Mouse (Mus musculus) heart, embryonic 10.5 days (tissue): Measurements from ENCODE around the gene Socs5. TPM values are rescaled to one million over a fixed set of nuclear protein-coding genes. Genes with fewer than 3 reads are reported as not detected.

Source experiments
- DNase-seq: peaks from one replicate; pipeline ENCODE4 v3.0.0-alpha.2; 2017; ENCODE audit warnings: low spot score
- H3K27ac ChIP-seq: fragments of 300-500 bp; sonication (generic); 2 replicates; pipeline ENCODE4 v1.5.1; 2016; ENCODE audit warnings: mild to moderate bottlenecking
- H3K27me3 ChIP-seq: fragments of 300-500 bp; sonication (generic); 2 replicates; pipeline ENCODE4 v1.6.1; 2016; ENCODE audit warnings: mild to moderate bottlenecking; ENCODE audit not compliant: poor library complexity, insufficient read depth, severe bottlenecking
- H3K36me3 ChIP-seq: fragments of 300-500 bp; sonication (generic); 2 replicates; pipeline ENCODE4 v1.6.1; 2016; ENCODE audit warnings: mild to moderate bottlenecking, moderate library complexity
- H3K4me1 ChIP-seq: fragments of 300-500 bp; sonication (generic); 2 replicates; pipeline ENCODE4 v1.6.1; 2016; ENCODE audit warnings: mild to moderate bottlenecking
- H3K4me3 ChIP-seq: fragments of 300-500 bp; sonication (generic); 2 replicates; pipeline ENCODE4 v1.5.1; 2016; ENCODE audit warnings: mild to moderate bottlenecking, moderate library complexity
- H3K9me3 ChIP-seq: fragments of 300-500 bp; sonication (generic); 2 replicates; pipeline ENCODE4 v1.6.1; 2016; ENCODE audit warnings: mild to moderate bottlenecking, moderate library complexity
- WGBS: fragments of 180-500 bp; shearing (Covaris S2); methylation state at CpG from one replicate; pipeline ENCODE4 v1.1.7; 2016; 5-methylcytosine and 5-hydroxymethylcytosine counted together
- polyA plus RNA-seq: library from polyadenylated mRNA; unstranded; fragments of >200 nt; fragmentation: Nextera tagmentation; extraction: Ambion mirVana; gene quantifications from 2 replicates; pipeline ENCODE4 v1.2.1, GENCODE M21; 2016

Socs5 gene
- polyA plus RNA-seq, 1 experiment from 2014 or later, result 11.0 TPM

DNA sequence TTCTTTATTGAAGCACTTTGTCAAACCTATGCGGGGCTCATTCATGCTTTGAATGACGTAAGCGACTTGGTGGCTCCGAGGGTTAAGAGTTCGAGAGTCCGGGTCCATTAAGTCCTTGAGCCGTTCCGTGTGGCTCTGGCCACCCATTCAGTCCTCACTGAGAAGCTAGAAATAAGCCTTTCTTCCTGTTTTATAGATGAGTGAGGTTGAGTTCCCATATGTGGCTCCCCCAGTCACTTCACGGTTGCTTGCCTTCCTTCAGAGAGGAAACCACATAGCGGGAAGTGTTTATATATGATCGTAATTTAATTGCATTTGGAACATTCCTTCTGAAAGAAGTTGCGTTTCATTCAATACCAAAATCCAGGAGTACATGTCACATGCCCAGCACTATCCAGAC lies 42.3 kb downstream of the Socs5 start:
- no peak for DNase-seq
- Histone ChIP-seq H3K4me3 (no peak overlapping the region), H3K4me1 (peaks cover 7% of the 10 kb centered on the region), H3K36me3 (no peaks in the 10 kb centered on the region), H3K27me3 (no peaks in the 10 kb centered on the region), H3K9me3 (no peaks in the 10 kb centered on the region), H3K27ac (no peak overlapping the region)
- 92% methylated on average over 12 of the region's 12 CpGs for WGBS

DNA sequence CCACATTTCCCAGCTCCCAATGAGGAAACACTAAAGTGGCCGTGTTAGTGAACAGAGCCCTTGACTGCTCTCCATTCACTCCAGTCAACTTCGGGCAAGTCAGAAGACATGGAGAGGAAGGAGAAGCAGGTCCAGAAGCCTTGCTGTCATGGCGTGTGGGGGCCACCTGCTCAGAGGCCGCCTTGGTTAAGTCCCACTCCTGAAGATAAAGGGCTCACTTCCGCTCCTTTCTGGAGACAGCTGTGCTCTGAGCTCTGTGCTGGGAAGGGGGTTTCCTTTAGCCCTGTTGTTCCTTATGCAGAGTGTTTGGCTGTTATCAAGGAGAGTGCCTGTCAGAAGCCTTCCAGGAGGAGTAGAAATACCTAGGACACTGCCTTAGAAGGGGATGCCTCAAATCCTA lies 45.5 kb downstream of the Socs5 start:
- peak overlapping the region; percentile 52; the same call in 1 of the 2 replicates for H3K27ac ChIP-seq
- H3K4me3 ChIP-seq, result 0 out of 2 replicates have a peak overlapping the region, but pooled peaks have one; percentile 5
- 15% methylated on average over 5 of the region's 5 CpGs for whole genome bisulfite sequencing
- DNase-seq, result no peak
- H3K4me1 ChIP-seq, result peaks cover 23% of the 10 kb centered on the region
- no peaks in the 10 kb centered on the region for H3K9me3 ChIP-seq
- H3K27me3 ChIP-seq, result no peaks in the 10 kb centered on the region
- H3K36me3 ChIP-seq, result no peaks in the 10 kb centered on the region

DNA sequence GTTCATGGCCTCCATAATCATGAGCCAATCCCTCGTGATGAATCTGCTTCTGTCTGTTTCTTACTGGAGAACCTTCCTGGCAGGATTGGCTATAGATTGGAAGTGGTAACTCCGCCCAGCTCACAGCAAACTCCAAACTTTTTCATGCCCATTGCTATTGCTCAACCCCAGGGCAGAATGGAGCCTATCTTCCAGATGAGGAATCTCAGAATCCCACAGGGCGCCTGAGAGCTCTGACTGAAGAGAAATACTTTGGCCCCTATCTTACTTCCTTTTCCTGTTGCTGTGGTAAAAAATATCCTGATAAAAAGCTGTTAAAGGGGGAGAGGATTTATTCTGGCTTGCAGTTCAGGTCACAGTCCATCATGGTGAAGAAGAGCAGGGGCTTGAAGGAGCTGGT lies 48.2 kb downstream of the Socs5 start:
- WGBS, result 53% methylated on average over 3 of the region's 3 CpGs
- Histone ChIP-seq H3K27me3 (no peaks in the 10 kb centered on the region), H3K9me3 (no peaks in the 10 kb centered on the region), H3K36me3 (no peaks in the 10 kb centered on the region), H3K4me3 (no peak overlapping the region), H3K4me1 (peaks cover 23% of the 10 kb centered on the region), H3K27ac (no peak overlapping the region)
- DNase-seq, result no peak

DNA sequence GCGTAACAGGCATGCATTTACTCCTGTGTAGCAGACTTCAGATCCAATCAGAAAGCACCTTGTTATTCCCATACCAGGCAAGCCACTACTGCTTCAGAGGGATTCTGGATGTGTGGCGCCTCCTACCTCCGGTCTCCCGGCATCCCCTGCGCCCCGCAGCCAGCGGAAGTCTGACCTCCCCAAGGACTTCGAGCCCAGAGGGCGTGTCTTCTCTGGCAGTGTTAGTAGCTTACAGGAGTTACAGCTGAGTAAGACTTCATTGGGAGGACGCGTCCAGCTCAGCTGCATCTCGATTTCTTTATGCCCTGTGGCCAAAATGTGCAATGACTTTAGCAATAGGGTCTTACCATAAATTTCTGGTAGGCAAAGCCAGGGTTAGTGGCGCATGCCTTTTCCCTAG lies 50.3 kb downstream of the Socs5 start:
- Histone ChIP-seq H3K4me1 (peaks cover 22% of the 10 kb centered on the region), H3K27me3 (no peaks in the 10 kb centered on the region), H3K4me3 (no peak overlapping the region), H3K9me3 (no peaks in the 10 kb centered on the region), H3K27ac (no peak overlapping the region), H3K36me3 (no peaks in the 10 kb centered on the region)
- DNase-seq, result no peak
- 62% methylated on average over 13 of the region's 13 CpGs for WGBS

DNA sequence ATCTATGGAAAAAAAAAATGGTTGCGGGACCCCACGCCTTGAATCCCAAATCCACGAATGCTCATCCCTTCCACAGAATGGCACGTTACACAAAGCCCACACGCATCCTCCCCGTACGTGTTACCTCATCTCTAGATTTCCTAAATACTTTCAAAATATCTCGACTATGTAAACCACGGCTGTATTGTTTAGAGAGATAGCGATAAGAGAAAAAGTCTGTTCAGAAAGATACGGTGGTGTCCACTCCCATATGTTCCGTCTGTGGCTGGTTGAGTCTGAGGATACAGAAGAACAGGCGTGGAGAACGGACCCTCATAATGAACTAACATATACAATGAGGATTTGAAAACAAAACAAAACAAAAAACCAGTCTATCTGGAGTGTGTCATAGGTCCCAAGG lies 51.1 kb downstream of the Socs5 start:
- Histone ChIP-seq H3K4me3 (no peak overlapping the region), H3K36me3 (no peaks in the 10 kb centered on the region), H3K9me3 (no peaks in the 10 kb centered on the region), H3K27me3 (no peaks in the 10 kb centered on the region), H3K4me1 (0 out of 2 replicates have a peak, but pooled peaks cover 15% of the 10 kb centered on the region), H3K27ac (no peak overlapping the region; the same call in 1 of the 2 replicates)
- DNase-seq, result no peak
- WGBS, result 68% methylated on average over 14 of the region's 14 CpGs

GRCm38 (mm10) chr17:87160270-87160669 lies 52.8 kb downstream of the Socs5 start:
- no peak overlapping the region for H3K27ac ChIP-seq
- no peaks in the 10 kb centered on the region for H3K27me3 ChIP-seq
- no peak overlapping the region for H3K4me3 ChIP-seq
- H3K9me3 ChIP-seq, result no peaks in the 10 kb centered on the region
- H3K4me1 ChIP-seq, result 0 out of 2 replicates have a peak, but pooled peaks cover 13% of the 10 kb centered on the region
- 81% methylated on average over 3 of the region's 3 CpGs for WGBS
- no peak for DNase-seq
- H3K36me3 ChIP-seq, result no peaks in the 10 kb centered on the region

DNA sequence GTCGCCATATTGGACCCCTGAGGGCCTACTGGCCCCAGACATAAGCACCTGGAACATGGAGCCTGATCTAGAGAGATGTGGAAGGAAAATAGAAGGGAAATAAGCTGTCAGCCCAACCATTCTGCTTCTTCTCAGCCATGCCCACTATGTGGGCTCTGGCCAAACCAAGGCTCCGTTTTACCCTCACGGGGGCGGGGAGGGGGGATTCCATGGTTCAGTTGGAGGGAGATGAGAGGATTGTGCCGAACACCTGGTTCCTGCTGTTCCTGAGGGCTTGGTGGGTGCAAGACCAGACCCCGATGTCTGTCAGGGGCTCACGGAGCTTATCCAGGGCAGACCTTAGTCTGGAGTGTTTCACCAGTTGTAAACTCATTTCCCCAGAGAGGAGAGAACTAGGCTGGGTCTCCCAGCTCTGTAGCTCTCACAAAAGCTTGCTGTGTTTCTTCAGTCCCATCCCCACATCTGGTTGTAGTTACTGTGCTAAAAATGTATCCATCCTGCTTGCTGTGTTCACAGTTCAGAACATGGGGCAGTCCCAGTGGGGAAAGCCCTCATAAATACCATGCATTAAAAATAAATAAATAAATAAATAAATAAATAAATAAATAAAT lies 56.9 kb downstream of the Socs5 start:
- Histone ChIP-seq H3K4me3 (no peak overlapping the region), H3K27me3 (no peaks in the 10 kb centered on the region), H3K27ac (no peak overlapping the region), H3K9me3 (no peaks in the 10 kb centered on the region), H3K36me3 (no peaks in the 10 kb centered on the region), H3K4me1 (no peaks in the 10 kb centered on the region)
- WGBS, result 77% methylated on average over 7 of the region's 7 CpGs
- DNase-seq, result no peak

- H3K27me3 ChIP-seq, result no peaks in the 10 kb centered on the region
- DNase-seq, result no peak
- no peak overlapping the region for H3K4me3 ChIP-seq
- H3K27ac ChIP-seq, result no peak overlapping the region
- no peaks in the 10 kb centered on the region for H3K4me1 ChIP-seq
- H3K9me3 ChIP-seq, result no peaks in the 10 kb centered on the region
- WGBS, result 88% methylated on average over 5 of the region's 5 CpGs
- H3K36me3 ChIP-seq, result no peaks in the 10 kb centered on the region
Observed at GRCm38 (mm10) chr17:87167407-87167806, 59.9 kb downstream of the Socs5 start.

DNA sequence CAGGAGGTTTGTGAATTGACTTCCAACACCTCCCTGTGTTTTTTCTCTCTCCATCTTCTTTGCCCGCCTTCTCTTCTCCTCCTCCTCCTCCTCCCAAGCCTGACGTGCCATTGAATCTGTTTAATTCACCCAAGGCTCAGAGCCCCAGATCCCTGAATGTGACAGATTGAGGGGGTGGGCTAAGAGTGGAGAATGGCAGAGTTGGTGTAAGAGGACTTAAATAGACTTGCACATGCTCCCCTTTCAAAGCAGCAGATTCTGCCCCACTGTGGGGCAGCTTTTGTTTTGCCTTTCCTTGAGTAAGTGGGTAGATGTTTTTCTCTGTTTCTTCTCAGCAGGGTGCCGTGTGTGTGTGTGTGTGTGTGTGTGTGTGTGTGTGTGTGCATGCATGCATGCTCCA lies 61.6 kb downstream of the Socs5 start:
- WGBS, result 54% methylated on average over 3 of the region's 3 CpGs
- H3K4me1 ChIP-seq, result no peaks in the 10 kb centered on the region
- no peaks in the 10 kb centered on the region for H3K27me3 ChIP-seq
- no peak for DNase-seq
- 0 out of 2 replicates have a peak, but pooled peaks cover 2% of the 10 kb centered on the region for H3K9me3 ChIP-seq
- no peak overlapping the region for H3K27ac ChIP-seq
- no peaks in the 10 kb centered on the region for H3K36me3 ChIP-seq
- H3K4me3 ChIP-seq, result no peak overlapping the region

- H3K27me3 ChIP-seq, result no peaks in the 10 kb centered on the region
- no peaks in the 10 kb centered on the region for H3K4me1 ChIP-seq
- H3K9me3 ChIP-seq, result 0 out of 2 replicates have a peak, but pooled peaks cover 2% of the 10 kb centered on the region
- H3K4me3 ChIP-seq, result no peak overlapping the region
- H3K36me3 ChIP-seq, result no peaks in the 10 kb centered on the region
- 59% methylated on average over 5 of the region's 5 CpGs for whole genome bisulfite sequencing
- no peak for DNase-seq
- no peak overlapping the region for H3K27ac ChIP-seq
Observed at GRCm38 (mm10) chr17:87170364-87170763, 62.9 kb downstream of the Socs5 start.

DNA sequence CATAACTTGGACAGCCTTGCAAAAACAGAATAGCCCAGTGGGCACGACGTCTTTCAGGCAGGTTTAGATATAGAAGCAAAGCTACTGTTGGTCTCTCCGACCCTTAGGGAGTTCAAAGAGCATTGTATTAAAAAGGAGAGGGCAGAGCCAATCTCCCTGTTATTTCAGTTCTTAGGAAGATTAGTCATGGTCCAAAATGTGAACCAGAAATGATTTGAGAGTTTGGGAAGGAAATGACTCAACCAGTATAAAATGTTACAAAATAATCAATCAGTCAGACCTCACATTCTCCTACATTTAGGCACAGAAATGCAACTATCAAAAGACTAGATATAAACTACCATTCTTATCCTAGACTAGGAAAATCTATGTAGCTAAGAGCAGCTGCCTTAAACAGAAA lies 64.6 kb downstream of the Socs5 start:
- Histone ChIP-seq H3K9me3 (0 out of 2 replicates have a peak, but pooled peaks cover 2% of the 10 kb centered on the region), H3K4me3 (no peak overlapping the region), H3K36me3 (no peaks in the 10 kb centered on the region), H3K4me1 (peaks cover 15% of the 10 kb centered on the region), H3K27ac (no peak overlapping the region), H3K27me3 (peaks cover 3% of the 10 kb centered on the region; the same call in 1 of the 2 replicates)
- DNase-seq, result no peak
- WGBS, result 77% methylated on average over 3 of the region's 3 CpGs

DNA sequence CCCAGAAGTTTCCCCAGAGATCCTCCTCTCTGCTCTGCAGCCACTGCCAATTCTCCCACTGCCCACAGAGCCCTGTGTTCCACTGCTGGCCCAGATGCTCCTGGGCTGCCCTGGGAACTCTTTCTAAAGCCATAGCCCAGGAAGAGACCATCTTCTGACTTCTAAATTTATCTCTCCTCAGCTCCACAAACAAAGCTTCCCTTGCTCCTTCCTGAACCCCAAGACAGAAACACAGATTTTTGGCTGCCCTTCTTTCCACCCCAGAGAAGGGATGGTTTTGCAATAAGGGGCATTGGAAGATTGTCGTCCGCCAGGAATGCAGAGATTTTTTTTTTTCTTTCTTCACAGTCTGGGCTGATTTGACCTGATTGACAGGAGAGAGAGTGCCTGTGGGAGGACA lies 66.5 kb downstream of the Socs5 start:
- peaks cover 26% of the 10 kb centered on the region for H3K4me1 ChIP-seq
- H3K4me3 ChIP-seq, result no peak overlapping the region
- H3K27ac ChIP-seq, result no peak overlapping the region
- 0 out of 2 replicates have a peak, but pooled peaks cover 2% of the 10 kb centered on the region for H3K9me3 ChIP-seq
- H3K27me3 ChIP-seq, result peaks cover 3% of the 10 kb centered on the region; the same call in 1 of the 2 replicates
- H3K36me3 ChIP-seq, result no peaks in the 10 kb centered on the region
- no peak for DNase-seq
- WGBS, result 65% methylated on average over 2 of the region's 2 CpGs

GRCm38 (mm10) chr17:87174651-87175331 lies 67.3 kb downstream of the Socs5 start:
- no peak overlapping the region for H3K4me3 ChIP-seq
- H3K36me3 ChIP-seq, result no peaks in the 10 kb centered on the region
- H3K27ac ChIP-seq, result no peak overlapping the region
- no peak for DNase-seq
- peaks cover 33% of the 10 kb centered on the region for H3K4me1 ChIP-seq
- WGBS, result 79% methylated on average over 9 of the region's 9 CpGs
- H3K9me3 ChIP-seq, result 0 out of 2 replicates have a peak, but pooled peaks cover 2% of the 10 kb centered on the region
- peaks cover 3% of the 10 kb centered on the region; the same call in 1 of the 2 replicates for H3K27me3 ChIP-seq
